Mouse (Mus musculus) left cerebral cortex, adult 8-10 months (tissue): ENCODE results near the gene Tmem247. TPM values are rescaled to one million over a fixed set of nuclear protein-coding genes. Genes with fewer than 3 reads are reported as not detected.
A peak's percentile ranks its signal among the peaks of the same experiment; 100 is the strongest.

Experiments used
- DNase-seq, 2 experiments: peaks; one replicate each; pipeline ENCODE4 v3.0.0; 2022; ENCODE audit warnings: low spot score in 2 of 2
- total RNA-seq, 4 experiments: library from RNA; stranded (reverse); gene quantifications; 2 replicates each; pipeline ENCODE4 v1.2.4; 2022

Gene Tmem247
- total RNA-seq, 4 experiments from 2014 or later, result not detected

GRCm38 (mm10) chr17:86962894-86963585 lies 45.9 kb downstream of the Tmem247 start, which contains the start of gene Rhoq:
TSS of gene Rhoq (plus strand) at chr17:86963082.
- peak; percentile 74 to 90 for DNase-seq

- no peak for DNase-seq
These were observed 46.4 kb downstream of the Tmem247 start for GRCm38 (mm10) chr17:86963586-86963902.

GRCm38 (mm10) chr17:86964041-86964440 lies 46.9 kb downstream of the Tmem247 start:
- no peak for DNase-seq

- DNase-seq, result peak; percentile 42 to 84
These were observed 47.4 kb downstream of the Tmem247 start for GRCm38 (mm10) chr17:86964502-86964901.

- no peak for DNase-seq
These were observed 48.0 kb downstream of the Tmem247 start for GRCm38 (mm10) chr17:86965121-86965520.

GRCm38 (mm10) chr17:86966040-86966439 lies 48.9 kb downstream of the Tmem247 start:
- DNase-seq, result no peak

GRCm38 (mm10) chr17:86967048-86967447 lies 49.9 kb downstream of the Tmem247 start:
- no peak for DNase-seq

- no peak for DNase-seq
These were observed 50.7 kb downstream of the Tmem247 start for GRCm38 (mm10) chr17:86967536-86968525.

- DNase-seq, result no peak
These were observed 51.4 kb downstream of the Tmem247 start for GRCm38 (mm10) chr17:86968581-86968980.

GRCm38 (mm10) chr17:86969582-86969981 lies 52.4 kb downstream of the Tmem247 start:
- no peak for DNase-seq

GRCm38 (mm10) chr17:86970026-86970750 lies 53.0 kb downstream of the Tmem247 start:
- DNase-seq, result no peak

- DNase-seq, result no peak
These were observed 53.9 kb downstream of the Tmem247 start for GRCm38 (mm10) chr17:86971036-86971435.

GRCm38 (mm10) chr17:86971860-86972259 lies 54.7 kb downstream of the Tmem247 start:
- DNase-seq, result no peak

Other genes starting within 250 kb of the Tmem247 start
- gene Epas1, start 163.6 kb upstream of the Tmem247 start, total RNA-seq, result 100 to 1,000 TPM in 1 of 4 experiments, 10 to 100 TPM in 3; 92.7 to 101 (median 97.1) TPM
- not detected for gene Atp6v1e2, start 30.5 kb downstream of the Tmem247 start, total RNA-seq
- gene Rhoq, start 45.7 kb downstream of the Tmem247 start, total RNA-seq, result 10 to 100 TPM; 31.8 to 39.5 (median 36.6) TPM
- 10 to 100 TPM; 18.0 to 21.0 (median 20.5) TPM for gene Pigf, start 108.1 kb downstream of the Tmem247 start, total RNA-seq
- 10 to 100 TPM; 54.1 to 75.8 (median 67.2) TPM for gene Cript, start 108.2 kb downstream of the Tmem247 start, total RNA-seq
- gene Socs5, start 190.3 kb downstream of the Tmem247 start, total RNA-seq, result 100 to 1,000 TPM; 106 to 127 (median 111) TPM